Mouse (Mus musculus) heart, adult 18-20 months (tissue): ENCODE results near the gene Syne3. TPM values are rescaled to one million over a fixed set of nuclear protein-coding genes. Genes with fewer than 3 reads are reported as not detected.

ENCODE experiments used
- DNase-seq, 2 experiments: peaks; one replicate each; pipeline ENCODE4 v3.0.0; 2021 to 2022; ENCODE audit warnings: mixed read lengths in 1 of 2
- microRNA-seq, 2 experiments: library from miRNA; unstranded; fragments of <30 nt; microRNA quantifications; one replicate each; pipeline ENCODE4 v1.2.0; 2022
- total RNA-seq, 2 experiments: library from RNA; stranded (reverse); gene quantifications; 2 replicates each; pipeline ENCODE4 v1.2.3; 2021

The Syne3 gene
- total RNA-seq, 2 experiments from 2014 or later, result 7.9 to 8.3 TPM

DNA sequence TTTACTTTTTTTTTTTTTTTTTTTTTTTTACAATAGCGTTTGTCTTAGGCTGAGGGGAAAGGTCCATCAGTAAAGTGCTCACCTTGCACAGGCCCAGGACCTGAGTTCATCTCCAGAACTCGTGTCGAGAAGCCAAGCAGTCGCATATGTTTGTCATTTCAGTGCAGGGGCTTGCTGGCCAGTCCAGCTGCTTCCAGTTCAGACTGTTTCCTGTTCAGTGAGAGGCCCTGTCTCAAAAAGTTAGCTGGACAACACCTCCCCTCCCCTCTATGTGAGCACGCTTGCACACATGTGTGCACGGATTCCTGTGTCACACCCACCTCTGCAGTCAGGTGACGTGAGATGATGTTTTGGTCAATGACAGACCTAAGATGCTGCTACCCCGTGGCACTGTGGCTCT, 119.5 kb downstream of the Syne3 start:
- DNase-seq, result no peak

DNA sequence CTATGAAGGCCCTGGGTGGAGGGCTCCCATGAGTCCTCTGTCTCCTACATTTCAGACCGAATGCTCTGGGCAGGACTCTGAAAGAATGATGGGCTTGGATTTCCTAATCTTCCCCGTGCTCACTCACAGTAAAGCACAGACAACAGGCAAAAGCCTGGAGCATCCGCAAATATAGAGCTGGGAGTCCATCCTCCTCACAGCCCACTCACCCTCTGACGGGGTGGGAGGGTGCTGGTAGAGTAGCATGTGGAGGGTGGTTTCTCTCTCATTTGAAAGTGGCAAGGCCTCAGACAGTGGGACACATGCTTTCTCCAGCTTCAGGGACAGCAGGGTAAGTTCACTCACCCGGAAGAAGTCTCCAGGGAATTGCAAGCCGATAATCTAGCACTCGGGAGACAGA, 123.5 kb downstream of the Syne3 start:
- DNase-seq, result no peak

DNA sequence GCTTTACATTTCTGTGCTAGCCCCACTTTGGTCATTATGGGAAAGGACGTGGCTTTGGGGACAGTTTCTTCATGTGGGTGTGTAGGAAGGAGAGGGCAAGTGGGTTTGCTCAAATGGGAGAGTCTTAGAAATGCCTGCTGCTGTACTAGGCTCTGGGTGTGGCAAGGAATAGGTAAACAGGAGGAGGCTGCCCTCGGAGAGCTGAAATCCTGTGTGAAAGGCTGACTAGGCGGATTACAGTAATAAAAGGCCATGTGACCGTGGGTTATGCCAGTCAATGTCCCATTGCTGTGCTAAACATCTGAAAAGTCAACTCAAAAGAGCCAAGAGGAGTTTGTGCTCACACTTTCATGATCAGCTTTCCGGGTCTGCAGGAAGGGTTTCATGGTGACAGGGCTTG, 127.1 kb downstream of the Syne3 start:
- DNase-seq, result no peak

DNA sequence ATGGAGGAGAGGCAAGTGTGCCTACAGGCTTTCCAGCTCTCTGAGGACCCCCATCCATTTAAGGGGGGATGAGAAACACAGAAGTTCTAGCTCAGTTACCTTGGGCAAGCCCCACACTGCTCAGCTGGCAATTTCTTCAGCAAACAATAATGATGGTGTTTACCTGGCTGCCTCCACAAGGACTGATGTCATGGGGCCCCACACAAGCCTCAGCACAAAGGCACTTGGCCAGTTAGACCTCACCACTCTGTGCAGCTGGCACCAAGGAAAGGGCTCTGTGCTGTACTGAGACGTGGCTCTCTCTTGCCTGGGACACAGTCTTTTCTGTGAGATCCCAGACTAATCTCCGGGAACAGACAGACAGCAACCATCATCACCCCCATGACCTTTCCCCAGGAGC, 127.5 kb downstream of the Syne3 start:
- no peak for DNase-seq

DNA sequence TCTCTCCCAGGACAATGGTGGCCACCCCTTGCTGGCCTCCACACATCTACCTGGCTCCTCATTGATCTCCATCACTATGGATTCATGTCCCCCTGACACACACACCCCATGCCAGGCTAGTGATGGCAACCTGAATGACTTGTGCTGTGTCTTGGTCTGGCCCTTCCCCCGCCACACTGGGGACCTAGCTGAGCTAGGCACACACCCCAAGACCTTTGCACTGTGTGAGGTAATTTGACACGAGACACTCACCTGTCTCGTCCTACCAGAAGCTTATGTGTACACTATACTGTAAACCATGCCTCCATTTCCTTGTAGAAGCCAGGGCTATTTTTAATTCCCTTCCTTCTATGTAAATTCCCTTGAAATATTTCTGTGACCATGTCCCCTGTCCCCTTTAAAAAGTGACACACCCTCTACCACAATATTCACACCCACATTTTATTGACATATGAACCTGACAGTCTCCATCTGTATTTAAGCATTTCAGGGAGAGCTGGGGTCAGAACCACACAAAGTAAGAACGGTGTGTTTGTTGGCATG, 128.0 kb downstream of the Syne3 start:
- no peak for DNase-seq

GRCm38 (mm10) chr12:104880367-104880766, 129.2 kb downstream of the Syne3 start:
- DNase-seq, result no peak

Small RNAs within 50 kb of the gene (microRNA-seq; reads per million reads assigned to microRNA genes)
- gene Mir3069, result 0.27 to 1.1 reads per million in 2 experiments

Other genes with a start within 250 kb of the Syne3 start
- 1 to 10 TPM; 1.9 to 2.9 TPM for gene Clmn, start 144.7 kb downstream of the Syne3 start, total RNA-seq
- 100 to 1,000 TPM in 1 of 2 experiments, 10 to 100 TPM in 1; 83.8 to 111 TPM for gene Glrx5, start 22.9 kb upstream of the Syne3 start, total RNA-seq
- not detected for gene Tcl1b2, start 136.2 kb upstream of the Syne3 start, total RNA-seq
- gene Tcl1b1, start 149.9 kb upstream of the Syne3 start, total RNA-seq, result not detected
- not detected for gene Tcl1b5, start 166.5 kb upstream of the Syne3 start, total RNA-seq
- gene Tcl1b3, start 181.2 kb upstream of the Syne3 start, total RNA-seq, result not detected
- not detected for gene Tcl1b4, start 192.1 kb upstream of the Syne3 start, total RNA-seq
- gene Tcl1, start 213.0 kb upstream of the Syne3 start, total RNA-seq, result not detected